Mouse (Mus musculus): ENCODE data around the gene Ppp6r1.

GRCm38 (mm10) chr7:4659911-4660443 is 1.2 kb upstream of the Ppp6r1 start:
- TF ChIP-seq POLR2A (IDR thresholded peaks at IDR 0.05; ENCODE audit: borderline replicate concordance, extremely low read depth, insufficient read depth, insufficient read length, poor library complexity, severe bottlenecking) (no peak), CTCF (IDR thresholded peaks at IDR 0.05; ENCODE audit: borderline replicate concordance, extremely low read depth, insufficient read depth, insufficient read length) (no peak)

Data from brain, embryonic 14.5 days (tissue).